Mouse (Mus musculus): ENCODE results near the gene Mmrn1. TPM values are rescaled to one million over a fixed set of nuclear protein-coding genes. Genes with fewer than 3 reads are reported as not detected.
"Not testable (repeated sequence)": the region's sequence is repeated elsewhere in the genome, so short reads cannot be mapped to it uniquely, and the experiment has no call there.

Gene Mmrn1
- total RNA-seq (2021) = 1 to 10 TPM; 6.1 to 7.4 TPM
- long read RNA-seq, experiment 1, full-length matches to known transcripts = 2 of 3 reads
- long read RNA-seq, experiment 1, partial matches to known transcripts = 0 of 3 reads
- long read RNA-seq, experiment 1, other reads (novel, unspliced or antisense) = 1 of 3 reads
- long read RNA-seq, experiment 2 = 0 reads

DNA sequence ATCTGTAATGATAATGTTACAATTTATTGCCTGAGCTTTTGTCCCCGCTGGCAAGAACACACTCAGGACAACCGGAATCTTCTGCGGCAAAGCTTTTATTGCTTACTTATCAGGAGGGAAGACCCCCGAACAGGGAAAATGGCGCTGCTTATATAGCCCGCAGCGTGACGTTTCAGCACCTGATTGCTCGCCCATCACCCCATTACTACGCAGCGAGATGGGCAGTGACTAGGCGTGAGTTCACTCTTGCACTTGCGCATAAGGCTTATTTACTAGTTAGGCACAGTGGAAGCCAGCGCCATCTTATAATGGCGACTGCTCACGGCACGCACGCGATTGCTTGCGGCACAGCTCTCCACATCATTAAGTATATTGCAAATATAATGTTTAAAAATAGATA, at the start of gene Mmrn1:
Gene Mmrn1, plus strand, starts transcription at position 301 of the 400 bp plus-strand sequence.
- not testable (repeated sequence) for DNase-seq

DNA sequence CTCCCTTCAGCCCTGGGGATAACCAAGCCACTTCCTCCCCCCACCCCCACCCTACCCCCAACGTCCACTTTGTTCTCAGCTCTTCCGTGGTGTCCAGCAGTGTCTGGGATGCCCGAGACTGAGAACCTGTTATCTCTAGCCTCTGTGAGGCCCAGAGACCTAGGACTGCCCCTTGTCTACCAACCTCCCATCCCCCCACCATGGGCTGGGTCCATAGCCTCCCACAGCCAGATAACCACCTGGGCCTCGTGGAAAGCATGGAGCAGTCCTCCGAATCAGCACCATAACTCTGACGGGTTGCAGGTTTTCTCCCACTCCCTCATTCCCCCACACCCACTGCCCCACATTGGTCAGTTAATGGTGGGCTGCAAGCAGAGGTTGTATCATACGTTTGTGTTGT, 44.4 kb upstream of the Mmrn1 start:
- DNase-seq = no peak

DNA sequence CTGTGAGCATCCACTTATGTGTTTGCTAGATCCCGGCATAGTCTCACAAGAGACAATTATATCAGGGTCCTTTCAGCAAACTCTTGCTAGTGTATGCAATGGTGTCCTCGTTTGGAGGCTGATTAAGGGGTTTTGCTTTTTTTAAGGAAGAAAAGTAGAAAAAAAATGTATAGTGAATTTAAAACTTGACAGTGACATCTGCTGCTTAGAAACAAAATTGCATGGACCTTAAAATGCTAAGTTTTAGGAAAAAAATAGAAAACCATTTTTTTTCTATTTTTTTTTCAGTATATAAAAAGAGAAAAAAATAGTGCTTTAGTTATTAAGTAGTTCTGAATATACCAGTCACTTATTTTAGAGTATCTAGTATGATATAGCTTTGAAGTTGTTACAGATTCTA, 43.2 kb upstream of the Mmrn1 start:
- DNase-seq = no peak

DNA sequence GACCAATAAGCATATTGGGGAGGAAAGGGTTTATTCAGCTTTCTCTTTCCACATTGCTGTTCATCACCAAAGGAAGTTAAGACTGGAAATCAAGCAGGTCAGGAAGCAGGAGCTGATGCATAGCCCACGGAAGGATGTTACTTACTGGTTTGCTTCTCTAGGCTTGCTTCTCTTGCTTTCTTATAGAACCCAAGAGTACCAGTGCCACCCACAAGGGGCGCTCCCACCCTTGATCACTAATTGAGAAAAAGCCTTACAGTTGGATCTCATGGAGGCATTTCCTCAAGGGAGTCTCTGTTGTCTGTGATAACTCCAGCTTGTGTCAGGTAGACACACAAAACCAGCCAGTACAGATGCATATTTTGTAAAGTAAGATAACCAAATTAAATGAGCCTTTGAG, 17.5 kb upstream of the Mmrn1 start:
- no peak for DNase-seq

DNA sequence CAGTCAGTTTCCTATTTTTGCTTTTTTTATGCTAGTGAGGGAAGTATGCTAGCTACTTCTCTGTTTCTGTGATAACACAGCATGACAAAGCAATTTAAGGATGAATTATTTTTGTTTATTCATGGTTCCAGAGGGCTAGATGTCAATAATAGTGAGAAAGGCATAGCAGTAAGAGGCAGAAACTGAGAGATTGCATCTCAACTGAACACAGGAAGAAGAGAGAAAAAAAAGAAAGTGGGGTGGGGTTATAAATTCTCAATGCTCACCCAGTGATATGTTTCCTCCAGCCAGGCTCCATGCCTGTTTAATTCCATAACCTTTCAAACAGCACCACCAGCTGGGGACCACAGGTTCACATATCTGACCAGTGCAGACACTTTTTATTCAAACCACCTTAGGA, 6.6 kb downstream of the Mmrn1 start:
- peak in 1 of 2 experiments; percentile 10 for DNase-seq

DNA sequence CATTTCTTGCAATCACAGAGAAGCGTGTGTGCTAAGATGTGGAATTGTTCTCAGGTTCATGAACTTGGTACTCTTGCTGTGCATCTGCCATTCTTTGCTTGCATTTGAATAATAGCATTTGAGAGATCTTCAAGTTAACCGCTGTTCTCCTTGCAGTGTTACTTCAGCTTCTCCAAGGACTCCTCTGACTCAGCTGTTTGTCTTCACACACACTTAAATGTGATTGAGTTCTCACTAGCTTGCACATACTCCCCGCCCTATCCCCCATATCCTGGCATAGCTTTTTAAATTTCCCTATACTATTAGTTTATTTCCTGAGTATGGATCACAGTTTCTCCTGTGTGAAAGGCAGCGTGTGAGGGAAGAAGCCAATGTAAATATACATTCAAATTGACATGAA, 10.1 kb downstream of the Mmrn1 start:
- no peak for DNase-seq

DNA sequence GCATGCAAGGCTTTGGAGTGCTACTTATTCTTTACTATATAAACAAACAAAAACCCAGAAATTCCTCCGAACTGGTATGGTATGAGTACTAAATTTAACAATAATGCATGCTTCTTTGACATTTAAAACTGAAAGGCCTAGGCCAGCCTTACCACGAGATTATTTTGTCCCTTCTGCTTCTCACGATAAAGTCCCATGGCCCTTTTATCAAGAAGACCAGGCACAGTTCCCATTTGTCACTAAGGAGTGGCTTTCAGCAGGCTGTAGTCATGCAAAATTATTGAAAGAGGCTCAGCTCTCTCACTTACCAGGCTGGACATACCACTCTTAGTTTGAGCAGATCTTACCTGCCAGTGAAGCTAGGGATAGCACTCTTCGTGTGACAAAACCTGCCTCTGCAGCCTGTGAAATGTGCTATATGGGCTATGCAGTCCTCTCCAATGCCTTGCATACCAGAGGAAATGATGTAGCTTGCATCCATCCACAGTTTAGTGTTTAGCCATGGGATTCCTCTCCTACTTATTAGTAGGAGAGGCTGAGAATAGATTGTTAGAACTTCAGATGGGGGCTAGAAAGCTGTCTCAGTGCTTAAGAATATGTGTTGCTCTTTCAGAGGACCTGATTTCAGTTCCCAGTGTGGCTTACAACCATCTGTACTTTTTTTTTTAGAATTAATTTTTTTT, 10.8 kb downstream of the Mmrn1 start:
- no peak for DNase-seq

DNA sequence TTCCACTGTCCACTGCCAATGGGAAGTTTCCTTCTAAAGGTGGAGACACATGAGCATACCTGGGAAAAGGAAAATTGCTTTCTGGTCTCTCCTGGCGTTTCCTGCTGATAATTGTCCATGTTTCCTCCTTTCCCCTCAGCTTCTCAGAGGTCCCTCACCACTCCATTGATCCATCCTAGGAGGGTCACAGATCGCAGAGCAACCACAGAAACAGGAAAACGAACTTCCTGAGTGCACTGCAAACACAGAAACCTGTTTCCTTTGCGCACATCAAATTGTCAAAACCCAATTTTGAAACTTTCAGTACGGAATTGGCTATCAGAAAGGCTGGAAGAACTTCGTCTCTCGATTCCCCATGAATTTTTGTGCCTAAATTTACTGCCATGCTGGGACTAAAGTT, 19.4 kb downstream of the Mmrn1 start:
- DNase-seq = peak in 1 of 2 experiments; percentile 8

DNA sequence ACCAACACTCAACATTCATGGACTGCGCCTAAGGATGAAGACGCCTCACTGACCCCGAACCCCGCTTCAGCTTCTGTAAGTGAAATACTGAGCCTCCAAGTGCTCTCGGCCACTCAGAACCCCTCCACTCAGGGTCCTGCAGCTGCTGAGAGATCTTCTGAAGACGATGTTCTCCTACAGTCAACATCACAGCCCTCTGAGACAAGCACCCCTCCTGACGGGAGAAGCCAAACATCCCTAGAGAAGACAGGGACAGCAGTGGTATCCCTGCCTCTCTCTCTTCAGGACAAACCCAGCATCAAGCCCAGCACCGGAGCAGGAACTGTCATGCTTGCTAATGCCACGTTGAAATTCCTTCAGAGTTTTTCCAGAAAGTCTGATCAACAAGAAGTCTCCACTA, 19.8 kb downstream of the Mmrn1 start:
- no peak for DNase-seq

DNA sequence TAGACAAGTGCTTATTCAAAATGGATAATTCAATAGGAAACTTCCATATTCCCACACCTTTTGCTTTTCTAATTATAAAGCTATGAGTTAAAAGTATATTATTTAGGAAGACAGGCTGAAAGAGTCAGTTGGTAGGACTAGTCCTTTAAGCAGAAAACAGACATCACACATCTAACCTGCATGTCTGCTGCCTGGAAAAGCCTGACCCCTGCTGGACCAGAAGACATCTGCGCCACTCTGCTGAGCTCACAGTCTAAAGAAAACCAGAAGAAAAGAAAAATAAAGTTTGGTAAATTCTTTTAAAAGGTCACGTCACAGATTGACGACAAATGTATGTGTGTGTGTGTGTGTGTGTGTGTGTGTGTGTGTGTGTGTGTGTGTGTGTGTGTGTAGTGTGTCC, 25.6 kb downstream of the Mmrn1 start:
- no peak for DNase-seq

DNA sequence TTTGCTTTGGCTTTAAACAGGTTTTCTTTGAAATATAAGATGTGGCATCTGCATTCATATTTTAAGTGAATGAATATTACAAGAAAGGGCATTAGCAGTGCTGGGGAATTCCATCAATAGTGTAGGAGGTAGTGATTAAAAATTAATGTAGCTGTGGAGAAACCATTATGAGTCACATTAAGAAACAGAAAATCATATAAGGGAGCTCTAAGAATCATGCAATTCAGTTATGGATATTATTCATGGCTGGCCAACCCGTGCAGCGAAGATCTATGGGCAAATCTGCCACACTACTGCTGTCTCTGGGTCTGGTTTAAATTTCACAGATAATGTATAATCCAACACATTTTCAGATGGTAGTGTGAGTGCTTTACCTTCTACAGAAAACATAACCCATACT, 36.5 kb downstream of the Mmrn1 start:
- no peak for DNase-seq

DNA sequence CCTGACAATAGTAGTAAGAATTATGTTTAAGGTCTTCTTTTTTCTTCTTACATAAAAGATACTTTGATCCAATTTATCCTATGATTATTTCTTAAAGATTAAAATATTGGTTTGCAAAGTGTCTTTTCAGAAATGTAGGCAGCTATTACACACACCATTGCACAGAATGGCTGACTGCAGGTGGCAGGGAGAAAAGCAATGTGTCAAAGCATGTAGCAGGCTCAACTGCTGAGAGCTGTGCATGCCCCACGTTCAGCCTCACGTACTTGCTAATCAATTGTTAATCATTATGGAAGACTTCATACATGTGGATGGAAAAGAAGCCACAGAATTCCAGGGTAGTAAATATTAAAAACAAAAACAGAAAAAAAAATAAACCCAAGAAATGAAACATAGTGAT, 37.1 kb downstream of the Mmrn1 start:
- DNase-seq = no peak

DNA sequence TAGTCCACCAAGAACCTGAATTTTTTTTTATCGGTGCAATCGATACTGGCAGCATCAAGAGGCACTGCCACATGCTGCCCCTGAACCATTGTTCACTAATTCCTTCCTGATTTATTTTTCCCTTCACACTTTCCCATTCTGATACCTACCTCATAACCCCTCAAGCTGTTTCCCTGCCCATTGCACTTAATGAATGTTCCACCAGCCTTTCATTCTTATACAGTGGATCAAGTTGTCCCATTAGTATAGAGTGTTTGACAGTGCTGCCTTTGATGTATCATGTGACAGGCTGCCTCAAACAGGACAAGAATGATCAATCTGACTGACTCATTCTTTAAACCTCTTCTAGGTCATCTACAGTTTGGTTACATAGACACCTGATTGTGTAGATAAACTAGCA, 37.9 kb downstream of the Mmrn1 start:
- no peak for DNase-seq

DNA sequence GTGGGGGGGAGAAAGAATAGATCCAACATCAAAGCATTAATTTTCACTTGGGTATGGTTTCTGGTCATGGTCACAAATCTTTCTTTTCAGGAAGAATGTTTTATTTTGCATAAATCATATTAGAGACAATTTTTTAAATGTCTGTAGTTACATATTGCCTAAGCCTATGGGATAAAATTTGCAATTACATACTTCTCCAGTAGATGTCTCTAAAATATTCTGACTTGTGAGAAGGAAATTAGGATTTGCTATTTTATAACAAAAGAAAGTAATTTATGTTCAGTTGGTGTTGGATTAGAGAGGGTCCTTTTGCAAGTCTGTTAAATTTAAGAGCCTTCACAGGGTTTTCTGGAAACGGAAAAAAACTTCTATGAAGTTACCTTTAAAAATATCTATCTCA, 39.0 kb downstream of the Mmrn1 start:
- DNase-seq = no peak

DNA sequence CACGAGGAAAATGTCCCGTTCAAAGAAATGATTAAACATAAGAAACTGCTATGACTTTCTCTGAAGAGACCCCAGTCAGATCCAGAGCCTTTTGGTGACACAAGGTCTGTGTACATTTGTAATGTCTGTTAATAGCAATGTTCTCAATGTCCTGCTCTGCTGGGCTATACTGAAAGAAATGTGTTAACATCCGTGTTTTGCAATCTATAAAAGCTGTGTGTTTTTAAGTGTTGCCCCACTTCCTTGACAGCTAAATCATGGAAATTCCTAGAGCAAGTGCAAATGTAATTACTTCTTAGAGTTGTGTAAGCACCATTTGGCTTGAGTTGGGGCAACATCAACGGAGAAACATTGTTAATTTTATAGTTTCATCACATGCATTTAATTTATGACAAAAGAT, 42.2 kb downstream of the Mmrn1 start:
- DNase-seq = no peak

DNA sequence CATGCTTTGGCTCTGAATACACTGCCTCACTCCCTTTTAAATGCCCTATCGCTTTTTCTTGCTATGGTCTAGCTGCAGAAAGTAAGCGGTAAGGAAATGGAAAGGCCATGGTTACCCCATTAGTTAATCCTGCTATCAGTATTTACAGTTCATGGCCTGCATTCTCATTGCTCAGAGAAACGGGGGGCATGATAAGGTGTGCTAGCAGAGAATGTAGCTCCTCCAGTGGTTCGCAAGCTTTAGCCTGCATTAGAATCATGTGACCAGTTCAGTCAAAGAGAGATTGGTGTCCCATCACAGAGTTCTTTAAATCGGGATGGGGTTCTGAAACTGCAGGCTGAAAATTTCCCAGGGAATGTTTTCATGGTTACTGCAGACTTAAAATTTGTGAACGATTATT, 44.6 kb downstream of the Mmrn1 start:
- DNase-seq = no peak

DNA sequence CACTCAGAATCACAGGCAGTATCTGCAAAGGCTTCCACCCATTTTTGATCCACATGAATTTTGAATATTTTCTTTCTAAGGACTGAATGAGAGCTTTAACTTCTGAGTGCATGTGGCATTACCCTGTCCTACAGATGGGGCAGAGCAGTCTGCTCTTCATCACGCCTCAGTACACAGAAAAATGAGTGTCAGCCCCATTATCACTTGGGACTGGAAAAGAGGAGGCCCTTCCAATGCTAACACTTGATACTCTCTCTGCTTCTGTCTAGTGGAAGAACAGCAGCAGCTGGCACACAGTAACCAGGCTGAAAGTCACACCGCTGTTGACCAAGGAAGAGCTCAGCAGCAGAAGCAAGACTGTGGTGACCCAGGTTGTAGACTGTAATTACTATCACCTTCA, 46.0 kb downstream of the Mmrn1 start:
- no peak for DNase-seq

DNA sequence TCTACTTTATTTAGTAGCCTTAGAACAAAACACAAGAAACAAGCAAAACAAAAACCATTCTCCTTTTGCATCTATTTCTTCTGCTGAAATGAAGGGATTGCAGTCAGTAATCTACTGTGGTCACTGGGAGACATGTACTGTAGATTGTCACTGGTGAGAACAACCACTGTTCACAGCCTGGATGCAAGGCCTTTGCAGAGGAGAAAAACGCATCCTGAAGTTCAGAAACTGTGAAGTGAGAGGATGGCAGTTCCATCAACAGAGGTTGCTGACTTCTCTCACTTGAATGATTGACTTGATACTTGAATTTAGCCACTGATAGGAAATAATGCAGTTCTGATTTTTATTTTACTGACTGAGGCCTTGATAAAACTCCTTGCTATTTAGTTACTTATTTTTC, 53.8 kb downstream of the Mmrn1 start:
- no peak for DNase-seq

DNA sequence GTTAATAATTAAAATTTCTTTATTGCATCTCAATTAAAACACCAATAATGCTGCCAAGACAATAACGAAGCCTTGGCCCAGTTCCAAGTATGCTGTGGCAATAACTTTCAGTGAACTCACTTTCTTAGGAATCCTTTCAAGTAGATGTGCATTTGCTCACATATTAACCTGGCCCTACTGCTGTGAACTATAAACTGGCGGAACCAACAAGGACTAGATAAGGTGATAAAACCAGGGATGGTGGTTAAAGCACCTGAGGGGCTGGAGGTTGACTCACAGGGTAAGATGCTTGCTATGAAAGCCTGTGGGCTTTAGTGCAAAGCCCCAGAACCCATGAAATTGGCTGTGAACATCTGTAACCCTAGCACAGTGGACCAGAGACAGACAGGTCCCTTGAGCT, 54.3 kb downstream of the Mmrn1 start:
- no peak for DNase-seq

DNA sequence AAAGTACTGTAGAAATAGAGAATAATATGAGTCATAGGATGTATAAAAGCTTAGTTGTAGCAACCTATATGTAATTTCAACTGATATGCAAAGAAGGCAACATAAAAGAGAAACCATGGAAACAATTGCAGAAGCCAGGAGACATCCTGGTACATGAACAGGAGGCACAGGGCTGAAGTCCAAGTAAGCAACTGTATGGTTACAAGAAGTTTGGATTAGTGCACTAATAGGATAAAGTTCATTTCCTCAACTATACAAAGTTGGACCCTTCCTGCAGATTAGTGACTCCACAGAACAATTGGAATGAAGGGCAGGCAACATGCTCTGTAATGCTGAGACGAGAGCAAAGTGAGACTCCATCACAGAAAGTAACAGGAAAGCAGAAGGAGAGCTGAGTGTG, 59.6 kb downstream of the Mmrn1 start:
- no peak for DNase-seq

DNA sequence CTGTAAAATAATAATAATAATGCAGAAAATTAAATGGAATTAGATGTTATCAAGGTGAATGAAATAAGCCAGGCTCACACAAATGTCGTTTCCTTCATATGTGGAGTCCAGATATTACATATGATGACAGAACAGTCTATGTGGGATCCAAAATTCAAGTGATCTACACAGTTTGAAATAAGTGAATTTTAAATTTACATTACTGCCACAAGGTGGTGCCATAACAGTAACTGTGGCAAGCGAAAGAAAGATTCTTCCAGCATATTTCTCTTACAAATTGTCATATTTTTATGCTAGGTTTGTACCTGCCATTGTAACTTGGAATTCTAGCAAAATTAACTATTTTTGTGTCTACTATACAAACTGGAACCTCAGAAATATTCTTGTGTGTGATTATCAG, 61.1 kb downstream of the Mmrn1 start:
- peak in 1 of 2 experiments; percentile 4 for DNase-seq

DNA sequence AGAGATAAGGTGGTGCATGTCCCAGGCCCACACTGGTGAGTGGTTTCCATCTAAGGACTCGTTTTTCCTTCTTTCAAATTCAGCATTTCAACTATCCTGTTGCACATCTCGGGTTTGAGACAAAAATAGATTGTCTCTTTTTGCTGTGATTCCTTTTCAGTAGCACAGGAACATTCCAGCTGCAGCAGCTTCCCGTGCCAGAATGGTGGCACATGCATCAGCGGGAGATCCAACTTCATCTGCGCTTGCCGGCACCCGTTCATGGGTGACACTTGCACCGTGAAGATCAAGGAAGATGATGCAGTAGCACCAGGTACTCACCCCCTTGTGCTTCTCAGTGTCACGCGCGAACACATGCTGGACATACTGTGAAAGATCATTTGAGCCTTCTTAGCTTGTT, 62.1 kb downstream of the Mmrn1 start:
- no peak for DNase-seq

DNA sequence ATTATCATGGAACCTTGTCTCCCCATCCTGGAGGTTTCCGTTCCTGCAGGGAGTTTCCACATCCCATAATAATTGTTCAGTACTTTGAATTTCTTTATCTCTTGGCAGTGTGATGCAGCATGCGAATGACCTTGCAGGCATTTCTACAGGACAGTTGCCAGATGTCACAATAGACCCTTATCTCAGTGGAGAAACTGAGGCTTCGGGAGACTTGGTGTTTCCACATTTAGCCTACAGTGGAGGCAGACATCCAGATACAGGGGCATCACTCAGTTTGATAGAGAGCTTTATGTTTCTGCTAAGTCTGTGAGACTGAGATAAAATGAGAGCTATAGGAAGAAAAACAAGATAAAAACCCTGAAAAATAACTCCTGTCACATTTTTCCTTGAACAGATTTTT, 63.0 kb downstream of the Mmrn1 start:
- no peak for DNase-seq

DNA sequence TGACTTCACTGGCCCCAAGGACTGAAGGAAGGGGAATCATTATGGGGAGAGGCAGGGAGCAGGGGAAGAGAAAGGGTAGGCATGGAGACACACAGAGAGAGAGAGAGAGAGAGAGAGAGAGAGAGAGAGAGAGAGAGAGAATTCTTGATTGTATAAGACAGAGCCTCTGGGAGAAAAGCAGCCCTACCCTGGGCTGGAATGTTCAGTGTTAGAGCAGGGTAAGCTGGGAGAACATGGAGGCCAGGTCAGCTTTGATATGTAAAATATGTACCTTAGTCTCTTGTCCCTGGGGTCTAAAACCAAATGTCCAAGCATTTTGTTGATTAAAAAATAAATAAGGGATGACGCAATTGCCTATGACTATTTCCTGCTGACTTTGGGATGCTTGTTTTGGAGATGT, 67.6 kb downstream of the Mmrn1 start:
- DNase-seq = no peak

All from heart, adult 18-20 months (tissue).